Mouse (Mus musculus): ENCODE measurements around the gene Fnbp1. TPM values are rescaled to one million over a fixed set of nuclear protein-coding genes. Genes with fewer than 3 reads are reported as not detected.
"Not testable (repeated sequence)": the region's sequence is repeated elsewhere in the genome, so short reads cannot be mapped to it uniquely, and the experiment has no call there.

Gene Fnbp1
- 31.5 and 33.2 TPM in 2 replicates for polyA plus RNA-seq (2015; fragmentation: Nextera tagmentation; extraction: Ambion mirVana)

DNA sequence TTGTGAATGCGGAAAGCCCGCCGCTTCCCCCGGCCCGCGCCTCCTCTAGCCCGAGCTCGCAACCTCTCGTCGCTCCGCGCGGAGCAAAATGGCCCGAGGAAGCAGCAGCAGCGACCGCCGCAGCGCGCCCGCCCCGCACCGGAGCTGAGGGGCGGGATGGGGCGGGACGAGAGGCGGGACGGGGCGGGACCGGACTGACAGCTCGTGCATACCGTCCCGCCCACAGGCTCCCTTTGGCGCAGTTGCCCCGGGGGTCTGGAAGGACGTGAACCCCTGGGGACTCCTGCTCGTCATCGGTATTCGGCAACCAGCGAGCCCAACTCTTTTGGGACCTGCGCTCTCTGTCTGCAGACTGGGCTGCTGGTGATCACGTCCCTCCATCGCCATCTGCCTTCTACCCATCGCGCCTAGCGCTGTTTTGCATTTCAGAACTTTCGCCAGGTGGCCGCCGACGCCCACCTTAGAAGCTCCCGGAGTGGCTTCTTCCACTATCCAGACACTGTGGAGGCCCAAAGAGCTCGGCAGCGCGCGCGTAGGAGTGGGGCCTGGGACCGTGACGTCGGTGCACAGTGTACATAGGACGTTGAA is at the start of gene Fnbp1:
Fnbp1 (minus strand) TSS at position 142 of the 588 bp plus-strand sequence.
- peaks cover 10% of the 10 kb centered on the region for H3K4me1 ChIP-seq (ENCODE audit: control insufficient read depth, insufficient read depth, low read length)
- H3K9me3 ChIP-seq (replicated peaks; ENCODE audit: control insufficient read depth, low read length, poor library complexity, severe bottlenecking), result no peaks in the 10 kb centered on the region
- peak within 1 kb of the TSS; percentile 96 for H3K9ac ChIP-seq (ENCODE audit: low read depth, low read length)
- peak; percentile 94 for ATAC-seq
- peak within 1 kb of the TSS; percentile 87 for H3K4me2 ChIP-seq (ENCODE audit: low read length)
- peaks cover 6% of the 10 kb centered on the region; the same call in 1 of the 2 replicates for H3K36me3 ChIP-seq (ENCODE audit: control insufficient read depth, insufficient read depth, low read length)
- no peaks in the 10 kb centered on the region for H3K27me3 ChIP-seq (ENCODE audit: control insufficient read depth, insufficient read depth, low read depth, low read length)
- WGBS, result under 1% methylated on average over 38 of the region's 59 CpGs
- peak within 1 kb of the TSS; percentile 84 for H3K27ac ChIP-seq (ENCODE audit: low read length)
- H3K4me3 ChIP-seq (ENCODE audit: low read depth, low read length), result peak within 1 kb of the TSS; percentile 75

DNA sequence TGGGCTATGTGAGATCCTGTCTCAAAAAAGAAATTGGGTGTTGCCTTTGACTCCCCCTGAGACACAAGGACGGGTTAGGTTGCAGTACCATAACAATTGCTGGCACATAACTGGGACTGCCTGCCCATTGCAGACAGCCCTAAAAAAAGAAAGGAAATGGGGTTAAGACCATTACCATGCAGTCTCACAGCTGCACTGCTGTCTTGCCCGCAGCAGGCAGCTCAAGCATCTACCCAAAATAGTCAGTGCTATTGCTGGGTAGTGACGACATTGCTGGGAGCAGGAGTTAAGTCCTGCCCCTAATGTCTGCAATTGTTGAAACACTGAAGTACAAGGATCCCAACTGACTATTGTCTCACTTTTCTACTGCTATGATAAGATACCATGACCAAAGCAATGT is 47.8 kb upstream of the Fnbp1 start:
- H3K9ac ChIP-seq (ENCODE audit: low read depth, low read length), result no peak overlapping the region
- H3K4me3 ChIP-seq (ENCODE audit: low read depth, low read length), result no peak overlapping the region
- WGBS, result 95% methylated on average over 3 of the region's 3 CpGs
- no peaks in the 10 kb centered on the region for H3K27me3 ChIP-seq (ENCODE audit: control insufficient read depth, insufficient read depth, low read depth, low read length)
- no peak overlapping the region for H3K4me2 ChIP-seq (ENCODE audit: low read length)
- no peaks in the 10 kb centered on the region for H3K9me3 ChIP-seq (replicated peaks; ENCODE audit: control insufficient read depth, low read length, poor library complexity, severe bottlenecking)
- no peak overlapping the region for H3K27ac ChIP-seq (ENCODE audit: low read length)
- no peaks in the 10 kb centered on the region for H3K4me1 ChIP-seq (ENCODE audit: control insufficient read depth, insufficient read depth, low read length)
- peaks cover 41% of the 10 kb centered on the region for H3K36me3 ChIP-seq (ENCODE audit: control insufficient read depth, insufficient read depth, low read length)
- ATAC-seq, result no peak

DNA sequence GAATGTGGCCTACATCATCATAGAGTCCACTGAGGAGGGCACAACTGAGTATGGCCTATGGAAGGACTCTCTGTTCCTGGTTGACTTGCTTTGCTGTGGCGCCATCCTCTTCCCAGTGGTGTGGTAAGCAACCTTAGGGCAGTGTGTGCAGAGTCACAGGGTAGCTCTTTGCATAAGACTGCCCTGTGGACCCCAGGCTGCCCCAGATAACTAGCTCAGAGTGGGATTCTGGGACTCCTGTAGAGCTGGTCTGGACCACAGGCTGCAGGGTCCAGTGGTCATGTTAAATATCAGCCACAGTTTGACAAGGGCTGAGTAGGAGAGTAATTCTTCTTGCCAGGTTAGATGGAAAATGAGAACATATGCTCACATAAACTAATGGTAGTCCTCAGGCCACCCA is 46.9 kb upstream of the Fnbp1 start:
- H3K36me3 ChIP-seq (ENCODE audit: control insufficient read depth, insufficient read depth, low read length), result peaks cover 44% of the 10 kb centered on the region
- no peak overlapping the region for H3K27ac ChIP-seq (ENCODE audit: low read length)
- H3K4me3 ChIP-seq (ENCODE audit: low read depth, low read length), result no peak overlapping the region
- no peak overlapping the region for H3K9ac ChIP-seq (ENCODE audit: low read depth, low read length)
- no peaks in the 10 kb centered on the region for H3K4me1 ChIP-seq (ENCODE audit: control insufficient read depth, insufficient read depth, low read length)
- no peak overlapping the region for H3K4me2 ChIP-seq (ENCODE audit: low read length)
- H3K9me3 ChIP-seq (replicated peaks; ENCODE audit: control insufficient read depth, low read length, poor library complexity, severe bottlenecking), result no peaks in the 10 kb centered on the region
- no peaks in the 10 kb centered on the region for H3K27me3 ChIP-seq (ENCODE audit: control insufficient read depth, insufficient read depth, low read depth, low read length)
- WGBS, result 100% methylated on average over 1 of the region's 1 CpGs
- no peak for ATAC-seq

DNA sequence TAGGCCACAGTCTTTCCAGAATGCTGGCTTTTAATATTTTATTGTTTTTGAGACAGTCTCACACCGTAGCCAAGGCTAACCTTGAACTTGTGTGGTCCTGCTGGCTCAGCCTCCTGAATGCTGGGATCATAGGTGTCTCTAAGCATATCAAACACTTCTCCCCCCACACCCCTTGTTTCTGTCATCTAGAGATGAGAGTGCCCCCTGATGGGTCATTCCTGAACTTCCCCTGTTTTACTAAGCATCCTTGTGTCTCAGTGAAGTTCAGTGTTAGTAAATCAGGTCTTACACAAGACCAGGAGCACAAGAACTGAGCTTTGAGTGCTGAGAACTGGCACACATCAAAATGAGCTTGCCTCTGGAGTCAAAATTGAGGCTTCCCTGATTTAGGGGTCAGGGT is 42.0 kb upstream of the Fnbp1 start:
- no peak overlapping the region for H3K27ac ChIP-seq (ENCODE audit: low read length)
- H3K36me3 ChIP-seq (ENCODE audit: control insufficient read depth, insufficient read depth, low read length), result peaks cover 33% of the 10 kb centered on the region
- no peak overlapping the region for H3K4me3 ChIP-seq (ENCODE audit: low read depth, low read length)
- H3K9me3 ChIP-seq (replicated peaks; ENCODE audit: control insufficient read depth, low read length, poor library complexity, severe bottlenecking), result no peaks in the 10 kb centered on the region
- no peaks in the 10 kb centered on the region for H3K4me1 ChIP-seq (ENCODE audit: control insufficient read depth, insufficient read depth, low read length)
- no peak overlapping the region for H3K4me2 ChIP-seq (ENCODE audit: low read length)
- no peak for ATAC-seq
- WGBS, result 95% methylated on average over 1 of the region's 1 CpGs
- H3K27me3 ChIP-seq (ENCODE audit: control insufficient read depth, insufficient read depth, low read depth, low read length), result no peaks in the 10 kb centered on the region
- H3K9ac ChIP-seq (ENCODE audit: low read depth, low read length), result no peak overlapping the region

DNA sequence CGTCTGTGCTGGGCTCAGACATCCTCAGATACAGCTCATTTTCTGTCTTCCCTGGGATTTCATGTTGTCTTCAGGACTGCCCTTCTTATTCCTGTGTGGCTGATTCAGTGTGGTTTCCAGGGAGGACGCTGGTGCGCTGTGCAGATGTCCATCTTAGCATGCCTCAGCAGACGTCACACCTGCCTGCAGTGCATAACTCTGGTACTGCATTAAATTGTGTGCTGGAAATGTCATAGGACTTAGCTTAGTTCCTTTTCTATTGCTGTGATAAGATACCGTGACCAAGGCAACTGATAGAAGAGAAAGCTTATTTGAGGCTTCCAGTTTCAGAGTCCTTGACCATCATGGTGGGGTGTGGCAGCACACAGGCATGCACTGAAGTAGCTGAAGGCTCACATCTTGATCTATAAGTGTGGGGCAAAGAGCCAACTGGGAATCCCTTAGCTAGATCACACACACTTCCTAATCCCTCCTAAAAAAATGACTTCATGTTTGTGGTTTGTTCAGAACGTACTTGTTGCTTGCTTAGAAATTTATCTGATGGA is 41.0 kb upstream of the Fnbp1 start:
- Histone ChIP-seq H3K36me3 (ENCODE audit: control insufficient read depth, insufficient read depth, low read length) (peaks cover 36% of the 10 kb centered on the region), H3K9me3 (replicated peaks; ENCODE audit: control insufficient read depth, low read length, poor library complexity, severe bottlenecking) (no peaks in the 10 kb centered on the region), H3K27me3 (ENCODE audit: control insufficient read depth, insufficient read depth, low read depth, low read length) (no peaks in the 10 kb centered on the region), H3K27ac (ENCODE audit: low read length) (no peak overlapping the region), H3K9ac (ENCODE audit: low read depth, low read length) (no peak overlapping the region), H3K4me3 (ENCODE audit: low read depth, low read length) (no peak overlapping the region), H3K4me2 (ENCODE audit: low read length) (no peak overlapping the region), H3K4me1 (ENCODE audit: control insufficient read depth, insufficient read depth, low read length) (no peaks in the 10 kb centered on the region)
- WGBS, result 90% methylated on average over 6 of the region's 6 CpGs
- no peak for ATAC-seq

DNA sequence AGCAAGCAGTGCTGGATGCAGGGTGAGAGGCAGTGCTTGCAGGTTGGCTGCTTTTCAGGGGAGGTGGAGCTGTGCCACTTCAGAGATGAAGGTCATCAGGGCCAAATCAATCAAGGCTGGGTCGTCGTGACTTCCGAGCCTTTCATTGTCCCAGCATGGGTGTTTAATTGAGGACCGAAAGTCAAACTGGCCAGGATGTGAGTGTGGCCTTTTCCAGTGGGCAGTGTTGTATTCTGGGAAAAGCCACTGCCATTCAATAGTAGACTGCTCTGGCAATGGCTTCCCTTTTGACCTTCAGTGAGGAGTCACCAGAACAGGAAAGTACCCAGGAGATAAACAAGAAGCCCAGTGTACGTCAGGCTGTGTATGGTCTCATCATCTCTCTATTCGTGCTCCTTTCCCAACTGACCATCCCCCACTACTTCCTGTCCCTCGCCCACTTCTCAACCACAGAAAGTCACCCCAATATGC is 38.3 kb upstream of the Fnbp1 start:
- WGBS, result 79% methylated on average over 7 of the region's 7 CpGs
- no peak overlapping the region for H3K4me2 ChIP-seq (ENCODE audit: low read length)
- H3K4me1 ChIP-seq (ENCODE audit: control insufficient read depth, insufficient read depth, low read length), result no peaks in the 10 kb centered on the region
- ATAC-seq, result no peak
- H3K9me3 ChIP-seq (replicated peaks; ENCODE audit: control insufficient read depth, low read length, poor library complexity, severe bottlenecking), result no peaks in the 10 kb centered on the region
- peaks cover 39% of the 10 kb centered on the region for H3K36me3 ChIP-seq (ENCODE audit: control insufficient read depth, insufficient read depth, low read length)
- no peak overlapping the region for H3K4me3 ChIP-seq (ENCODE audit: low read depth, low read length)
- H3K27ac ChIP-seq (ENCODE audit: low read length), result no peak overlapping the region
- no peaks in the 10 kb centered on the region for H3K27me3 ChIP-seq (ENCODE audit: control insufficient read depth, insufficient read depth, low read depth, low read length)
- H3K9ac ChIP-seq (ENCODE audit: low read depth, low read length), result no peak overlapping the region

DNA sequence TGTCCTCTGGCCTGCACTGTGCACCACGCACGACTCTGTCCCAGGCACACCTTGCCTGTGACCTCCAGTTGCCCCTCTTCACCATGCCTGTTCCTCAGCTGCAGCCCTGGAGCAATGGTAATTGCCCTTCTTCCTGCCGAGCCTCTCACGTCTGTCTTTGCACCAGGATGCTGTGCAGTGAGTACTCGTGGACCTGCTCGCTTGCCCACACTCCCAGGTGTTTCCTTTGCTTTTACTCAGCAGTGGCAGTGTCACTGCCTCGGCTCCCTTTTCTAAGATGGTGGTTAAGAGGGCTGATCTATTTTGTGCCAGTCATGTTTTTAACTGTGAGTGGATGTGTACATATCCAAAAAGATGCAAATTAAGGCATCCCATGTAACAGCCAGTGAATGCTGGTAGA is 37.7 kb upstream of the Fnbp1 start:
- Histone ChIP-seq H3K36me3 (ENCODE audit: control insufficient read depth, insufficient read depth, low read length) (peaks cover 39% of the 10 kb centered on the region), H3K4me2 (ENCODE audit: low read length) (no peak overlapping the region), H3K27me3 (ENCODE audit: control insufficient read depth, insufficient read depth, low read depth, low read length) (no peaks in the 10 kb centered on the region), H3K4me3 (ENCODE audit: low read depth, low read length) (no peak overlapping the region), H3K9me3 (replicated peaks; ENCODE audit: control insufficient read depth, low read length, poor library complexity, severe bottlenecking) (no peaks in the 10 kb centered on the region), H3K27ac (ENCODE audit: low read length) (no peak overlapping the region), H3K4me1 (ENCODE audit: control insufficient read depth, insufficient read depth, low read length) (no peaks in the 10 kb centered on the region), H3K9ac (ENCODE audit: low read depth, low read length) (no peak overlapping the region)
- ATAC-seq, result no peak
- 94% methylated on average over 7 of the region's 7 CpGs for WGBS

DNA sequence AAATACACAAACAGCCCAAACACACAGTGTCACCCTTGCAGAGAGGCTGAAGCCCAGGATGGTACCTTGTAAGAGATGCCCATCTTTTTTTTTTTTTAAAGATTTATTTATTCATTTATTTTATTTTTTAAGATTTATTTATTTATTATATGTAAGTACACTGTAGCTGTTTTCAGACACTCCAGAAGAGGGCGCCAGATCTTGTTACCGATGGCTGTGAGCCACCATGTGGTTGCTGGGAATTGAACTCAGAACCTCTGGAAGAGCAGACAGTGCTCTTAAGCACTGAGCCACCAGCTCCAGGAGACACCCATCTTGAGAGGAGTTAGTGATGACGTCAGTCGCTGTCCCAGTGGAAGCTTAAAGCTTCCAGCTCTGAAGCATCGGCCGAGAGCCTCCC is 36.8 kb upstream of the Fnbp1 start:
- WGBS, result 80% methylated on average over 6 of the region's 6 CpGs
- not testable (repeated sequence) for H3K4me1 ChIP-seq (ENCODE audit: control insufficient read depth, insufficient read depth, low read length); ATAC-seq; H3K9ac ChIP-seq (ENCODE audit: low read depth, low read length); H3K27ac ChIP-seq (ENCODE audit: low read length); H3K9me3 ChIP-seq (replicated peaks; ENCODE audit: control insufficient read depth, low read length, poor library complexity, severe bottlenecking); H3K27me3 ChIP-seq (ENCODE audit: control insufficient read depth, insufficient read depth, low read depth, low read length); H3K4me2 ChIP-seq (ENCODE audit: low read length); H3K4me3 ChIP-seq (ENCODE audit: low read depth, low read length)
- peaks cover 41% of the 10 kb centered on the region for H3K36me3 ChIP-seq (ENCODE audit: control insufficient read depth, insufficient read depth, low read length)

DNA sequence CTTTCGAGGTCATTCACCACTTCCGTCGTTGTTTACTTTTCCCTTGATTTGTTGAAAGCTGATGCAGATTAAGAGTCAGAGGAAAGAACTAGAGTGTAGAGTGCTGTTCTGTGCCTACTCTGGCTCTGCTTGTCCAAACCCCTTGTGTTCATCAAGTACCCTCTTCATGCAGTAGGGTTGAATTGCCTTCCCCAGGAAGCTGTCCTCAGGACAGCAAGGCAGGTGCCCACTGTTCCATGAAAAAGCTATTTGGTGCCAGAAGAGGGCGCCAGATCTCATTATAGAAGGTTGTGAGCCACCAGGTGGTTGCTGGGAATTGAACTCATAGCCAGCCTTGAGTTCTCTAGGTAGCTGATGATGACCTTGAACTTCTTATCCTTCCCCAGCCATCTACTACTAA is 31.5 kb upstream of the Fnbp1 start:
- no peaks in the 10 kb centered on the region for H3K9me3 ChIP-seq (replicated peaks; ENCODE audit: control insufficient read depth, low read length, poor library complexity, severe bottlenecking)
- WGBS, result 83% methylated on average over 4 of the region's 4 CpGs
- no peak for ATAC-seq

More for the DNA sequence above, 31.5 kb upstream of the Fnbp1 start:
- Histone ChIP-seq H3K27me3 (ENCODE audit: control insufficient read depth, insufficient read depth, low read depth, low read length) (no peaks in the 10 kb centered on the region), H3K9ac (ENCODE audit: low read depth, low read length) (no peak overlapping the region), H3K4me1 (ENCODE audit: control insufficient read depth, insufficient read depth, low read length) (no peaks in the 10 kb centered on the region), H3K27ac (ENCODE audit: low read length) (no peak overlapping the region), H3K4me2 (ENCODE audit: low read length) (no peak overlapping the region), H3K4me3 (ENCODE audit: low read depth, low read length) (no peak overlapping the region), H3K36me3 (ENCODE audit: control insufficient read depth, insufficient read depth, low read length) (peaks cover 55% of the 10 kb centered on the region)
